Mouse (Mus musculus): ENCODE results near the gene Dock7.

DNA sequence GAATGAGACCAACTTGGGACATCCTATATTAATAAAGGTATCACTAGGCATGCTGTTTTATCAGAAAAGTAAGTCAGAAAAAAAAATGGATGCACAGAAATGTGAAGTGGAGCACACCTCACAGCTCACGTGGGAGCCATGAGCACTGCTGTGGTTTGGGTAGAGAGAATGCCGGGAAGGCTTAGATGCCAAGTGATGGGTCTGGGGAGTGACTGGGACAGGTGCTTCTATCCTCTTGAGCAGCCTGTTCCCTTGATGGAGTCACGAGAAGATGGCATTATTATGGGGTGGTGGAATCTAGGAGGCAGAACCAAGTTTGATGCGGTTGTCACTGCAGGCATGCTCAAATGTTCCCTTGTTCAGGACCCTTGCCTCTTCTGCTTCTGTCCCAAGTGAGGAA, 109.7 kb downstream of the Dock7 start:
- TF ChIP-seq CTCF (IDR thresholded peaks at IDR 0.05; ENCODE audit: low read depth, low read length) (no peak), POLR2A (IDR thresholded peaks at IDR 0.05; ENCODE audit: borderline replicate concordance, low read depth, low read length) (no peak)

Data from bone marrow macrophage, adult 2 months (primary cell).